Mouse (Mus musculus) adrenal gland, postnatal 10 days (tissue): Measurements from ENCODE around the gene Crtc1. TPM values are rescaled to one million over a fixed set of nuclear protein-coding genes. Genes with fewer than 3 reads are reported as not detected.

Experiments used
- DNase-seq: peaks from one replicate; pipeline ENCODE4 v3.0.0; 2021; ENCODE audit warnings: mixed read lengths
- total RNA-seq, 2 experiments: library from RNA; stranded (reverse); gene quantifications; 2 replicates each; pipeline ENCODE4 v1.2.3; 2021

Gene Crtc1
- total RNA-seq, 2 experiments from 2014 or later: 14.1 to 19.4 TPM

GRCm38 (mm10) chr8:70383287-70383686 lies 56.1 kb downstream of the Crtc1 start:
- peak; percentile 85 for DNase-seq

GRCm38 (mm10) chr8:70380069-70380468 lies 59.3 kb downstream of the Crtc1 start:
- no peak for DNase-seq

- DNase-seq: no peak
These were observed 62.3 kb downstream of the Crtc1 start for GRCm38 (mm10) chr8:70377049-70377448.

- DNase-seq: no peak
These were observed 63.1 kb downstream of the Crtc1 start for GRCm38 (mm10) chr8:70376275-70376741.

- no peak for DNase-seq
These were observed 64.0 kb downstream of the Crtc1 start for GRCm38 (mm10) chr8:70375212-70375859.

GRCm38 (mm10) chr8:70374318-70374927 lies 65.0 kb downstream of the Crtc1 start:
- peak; percentile 85 for DNase-seq

- no peak for DNase-seq
These were observed 65.7 kb downstream of the Crtc1 start, which contains the start of gene Comp for GRCm38 (mm10) chr8:70373397-70374317. Comp (plus strand) TSS chr8:70373558.

- peak; percentile 26 for DNase-seq
These were observed 67.4 kb downstream of the Crtc1 start for GRCm38 (mm10) chr8:70371951-70372350.

- peak; percentile 56 for DNase-seq
These were observed 68.9 kb downstream of the Crtc1 start for GRCm38 (mm10) chr8:70370476-70370875.

- DNase-seq: no peak
These were observed 72.8 kb downstream of the Crtc1 start for GRCm38 (mm10) chr8:70366588-70366987.

- peak; percentile 77 for DNase-seq
These were observed 75.3 kb downstream of the Crtc1 start for GRCm38 (mm10) chr8:70364066-70364465.

- peak; percentile 59 for DNase-seq
These were observed 77.8 kb downstream of the Crtc1 start for GRCm38 (mm10) chr8:70361484-70362032.

GRCm38 (mm10) chr8:70360769-70361168 lies 78.6 kb downstream of the Crtc1 start:
- DNase-seq: peak; percentile 35

- peak; percentile 42 for DNase-seq
These were observed 80.0 kb downstream of the Crtc1 start for GRCm38 (mm10) chr8:70359411-70359810.

GRCm38 (mm10) chr8:70356111-70356510 lies 83.3 kb downstream of the Crtc1 start:
- no peak for DNase-seq

- no peak for DNase-seq
These were observed 85.4 kb downstream of the Crtc1 start for GRCm38 (mm10) chr8:70354004-70354403.

- peak; percentile 100 for DNase-seq
These were observed 86.1 kb downstream of the Crtc1 start, which contains the start of gene Upf1 for GRCm38 (mm10) chr8:70353194-70353817. Upf1 (minus strand) TSS chr8:70353278.

GRCm38 (mm10) chr8:70352657-70353151 lies 86.7 kb downstream of the Crtc1 start:
- DNase-seq: no peak

- DNase-seq: no peak
These were observed 87.4 kb downstream of the Crtc1 start for GRCm38 (mm10) chr8:70352000-70352384.

- no peak for DNase-seq
These were observed 88.1 kb downstream of the Crtc1 start for GRCm38 (mm10) chr8:70351035-70351999.
